Mouse (Mus musculus): ENCODE data around the gene Pcdh9. TPM values are rescaled to one million over a fixed set of nuclear protein-coding genes. Genes with fewer than 3 reads are reported as not detected.
A peak's percentile ranks its signal among the peaks of the same experiment; 100 is the strongest.

The Pcdh9 gene
- total RNA-seq, 2 experiments from 2014 or later = 156 to 203 TPM

DNA sequence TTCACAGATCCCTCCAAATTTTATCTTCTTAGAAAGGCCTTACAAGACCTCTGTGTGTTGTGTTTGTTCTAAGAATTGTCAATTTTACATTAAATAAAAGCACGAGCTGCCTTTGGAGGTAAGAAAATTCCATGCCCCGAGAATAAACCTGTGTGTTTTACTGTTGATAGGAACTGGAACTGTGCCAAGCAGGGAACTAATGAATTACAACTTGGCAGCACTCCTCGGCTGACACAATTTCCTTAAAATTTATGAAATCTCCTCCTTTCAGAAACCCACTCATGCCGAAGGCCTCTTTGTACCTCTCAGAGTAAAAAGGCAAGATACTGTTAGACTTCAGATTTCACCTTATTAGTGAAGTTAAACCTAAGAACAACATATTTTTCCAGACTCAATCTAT is 72.9 kb downstream of the Pcdh9 start:
- DNase-seq (ENCODE audit: extremely low spot score in 1 of 2, low spot score in 1 of 2) = no peak

DNA sequence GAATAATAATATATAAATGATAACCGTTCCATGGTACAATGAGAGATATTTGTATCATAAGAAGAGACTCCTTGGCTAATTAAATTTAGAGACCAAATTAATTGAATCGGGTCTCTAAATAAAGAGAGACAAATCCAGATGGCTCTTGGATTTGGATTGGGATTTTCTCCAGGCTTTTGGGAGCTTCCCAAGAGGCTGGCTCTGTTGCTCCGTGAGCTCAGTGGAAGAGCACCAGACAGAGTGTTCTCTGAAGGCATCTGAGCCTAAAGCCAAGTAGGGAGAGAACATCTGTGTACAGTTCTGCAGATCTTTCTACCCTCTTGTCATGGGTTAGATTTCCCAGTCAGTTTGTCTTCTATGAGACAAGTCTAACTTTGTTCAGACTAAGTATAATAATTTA is 95.9 kb downstream of the Pcdh9 start:
- peak in 1 of 2 experiments; percentile 19 for DNase-seq (ENCODE audit: extremely low spot score in 1 of 2, low spot score in 1 of 2)

DNA sequence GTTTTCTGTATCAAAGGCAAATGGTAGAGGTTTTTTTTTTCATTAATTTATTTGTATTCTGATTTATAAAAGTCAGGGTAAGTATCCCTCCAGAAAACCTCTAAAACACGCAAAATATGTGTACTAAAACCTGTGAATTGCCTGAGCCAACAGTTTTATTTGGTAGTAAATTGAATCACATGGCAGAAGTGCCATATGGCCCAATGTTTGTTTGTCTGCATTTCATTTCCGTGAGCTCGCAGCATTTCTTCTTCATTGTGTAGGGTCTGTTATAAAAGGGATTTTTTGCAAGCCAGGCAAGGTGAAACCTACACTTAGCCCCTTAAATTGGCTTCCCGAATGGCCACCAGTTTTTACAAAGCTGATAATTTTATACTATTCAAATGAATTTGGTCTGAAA is 104.2 kb downstream of the Pcdh9 start:
- DNase-seq (ENCODE audit: extremely low spot score in 1 of 2, low spot score in 1 of 2) = no peak

DNA sequence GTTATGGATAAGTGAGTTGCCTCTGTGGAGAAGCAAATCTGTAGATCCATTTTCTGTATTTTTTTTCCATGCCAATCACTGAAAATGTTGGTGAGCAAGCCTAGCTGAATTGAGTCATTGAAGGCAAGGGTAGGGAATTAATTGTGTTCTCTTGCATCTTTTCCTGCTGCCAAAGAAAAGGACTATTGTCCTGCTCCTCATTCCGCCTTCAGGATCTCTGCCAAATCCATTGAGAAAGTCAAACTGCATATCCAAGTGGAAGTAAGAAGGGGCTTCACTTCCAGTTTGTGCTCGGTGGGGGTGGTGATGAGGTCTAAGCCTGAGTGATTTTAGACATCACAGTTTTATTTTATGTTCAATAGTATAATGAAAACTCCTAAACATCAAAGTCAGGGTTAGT is 105.4 kb downstream of the Pcdh9 start:
- no peak for DNase-seq (ENCODE audit: extremely low spot score in 1 of 2, low spot score in 1 of 2)

DNA sequence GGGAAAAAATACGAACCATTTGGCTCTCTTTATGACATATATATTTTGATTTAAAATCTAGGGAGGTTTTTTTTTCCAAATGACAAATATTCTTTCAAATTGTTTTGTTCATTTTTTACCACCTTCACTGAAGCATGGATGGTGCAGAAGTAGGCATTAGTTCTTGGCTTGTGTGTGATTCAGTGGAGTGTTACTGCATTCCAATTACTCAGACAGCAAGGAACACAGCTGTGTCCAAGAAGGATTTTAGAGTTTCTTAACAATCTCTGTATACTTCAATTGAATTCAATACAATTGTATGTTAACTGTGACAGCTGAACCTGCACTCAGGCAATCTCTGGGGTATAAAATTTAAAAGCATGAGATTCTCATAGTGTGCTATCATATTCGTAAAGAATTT is 127.6 kb downstream of the Pcdh9 start:
- no peak for DNase-seq (ENCODE audit: extremely low spot score in 1 of 2, low spot score in 1 of 2)

DNA sequence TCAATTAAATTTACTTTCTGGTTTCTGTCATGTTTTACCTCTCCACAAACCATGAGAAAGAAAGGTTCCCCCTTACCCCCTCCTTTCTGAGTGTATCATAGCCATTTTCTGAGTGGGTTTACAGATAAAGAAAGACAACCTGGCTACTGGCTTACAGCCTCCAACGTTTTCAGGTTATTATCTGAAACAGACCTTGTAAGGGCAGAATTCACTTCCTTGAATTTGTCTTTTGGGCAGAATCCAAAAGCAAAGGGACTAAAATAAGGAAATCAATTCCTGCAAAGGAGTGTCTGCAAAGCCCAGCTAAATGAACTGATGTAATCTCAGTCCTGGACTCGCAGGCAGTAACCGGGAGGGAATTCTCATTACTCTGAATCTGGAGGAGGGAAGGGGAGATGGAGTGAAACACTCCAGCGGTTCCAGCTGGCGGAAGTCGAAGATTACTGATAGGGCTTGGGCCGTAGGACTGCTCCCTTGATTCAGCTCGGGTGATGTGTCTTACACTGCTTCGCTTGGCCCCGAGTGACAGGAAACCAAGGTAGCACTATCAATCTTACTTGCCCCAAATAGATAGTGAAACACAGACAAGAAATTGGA is 156.3 kb downstream of the Pcdh9 start:
- DNase-seq (ENCODE audit: extremely low spot score in 1 of 2, low spot score in 1 of 2) = no peak

DNA sequence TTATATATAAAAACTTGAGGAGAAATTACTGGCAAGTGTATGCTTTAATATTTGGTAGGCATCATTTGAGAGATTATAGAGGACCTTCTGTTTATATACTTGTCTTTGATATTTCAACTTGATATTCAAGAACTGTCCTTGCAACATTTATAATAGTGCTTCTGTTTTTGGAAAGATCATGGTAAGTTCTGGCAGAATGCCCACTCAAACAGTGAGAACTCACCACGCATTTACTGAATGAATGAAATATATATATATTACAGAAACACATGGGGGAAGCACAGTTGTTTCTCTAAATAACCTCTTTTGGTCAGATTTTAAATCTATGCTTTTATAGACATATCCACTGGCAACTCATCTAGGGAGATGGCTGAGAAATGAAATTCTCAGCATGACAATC is 164.7 kb downstream of the Pcdh9 start:
- DNase-seq (ENCODE audit: extremely low spot score in 1 of 2, low spot score in 1 of 2) = no peak

DNA sequence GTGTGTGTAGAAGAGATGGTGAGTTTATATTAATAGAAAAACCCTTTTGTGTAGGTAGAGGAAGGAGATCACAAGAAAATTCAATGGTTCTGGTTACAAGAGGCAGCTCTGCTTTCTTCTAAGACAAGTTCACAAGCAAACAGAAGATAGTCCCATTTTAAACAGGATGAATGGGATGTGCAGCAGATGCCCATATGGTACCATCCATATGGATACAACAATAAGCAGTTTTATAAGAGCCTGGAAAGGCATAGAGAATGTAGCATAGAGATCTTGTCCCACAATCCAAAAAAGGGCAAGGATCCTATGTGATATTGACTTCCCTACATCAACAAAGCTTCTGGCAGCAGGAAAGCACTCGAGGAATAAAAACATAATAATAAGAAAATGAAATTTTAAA is 171.3 kb downstream of the Pcdh9 start:
- DNase-seq (ENCODE audit: extremely low spot score in 1 of 2, low spot score in 1 of 2) = no peak

DNA sequence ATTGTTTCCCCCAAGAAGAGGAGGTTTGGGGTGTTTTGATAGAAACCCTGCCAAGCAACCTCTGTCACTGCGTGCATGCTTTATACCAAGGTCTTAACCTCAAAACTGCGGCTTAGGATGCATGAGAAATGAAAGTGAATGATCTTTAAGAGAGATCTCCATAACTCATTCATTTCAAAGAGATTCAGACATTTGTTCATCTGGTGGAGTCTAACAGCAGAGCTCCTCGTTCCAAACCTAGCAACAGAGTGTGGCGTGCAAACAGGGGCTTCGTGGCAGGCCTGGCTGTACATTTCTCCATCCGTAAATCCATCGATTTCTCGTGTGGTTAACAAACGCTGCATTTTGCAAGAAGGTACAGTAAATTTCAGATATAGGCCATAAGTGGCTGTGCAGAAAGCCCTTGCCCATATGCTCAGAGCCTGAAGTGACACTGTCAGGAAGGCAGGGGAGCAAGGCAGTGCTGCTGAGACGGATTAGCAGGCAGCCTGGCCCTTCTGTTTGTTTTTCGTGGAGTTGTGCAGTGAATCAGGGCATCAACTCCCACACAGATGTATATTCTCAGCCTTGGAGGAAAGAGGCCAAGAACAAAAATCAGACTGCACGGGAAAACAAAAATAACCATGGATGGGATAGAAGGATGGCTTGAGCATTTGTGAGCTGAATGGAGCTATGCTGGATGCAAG is 177.1 kb downstream of the Pcdh9 start:
- DNase-seq (ENCODE audit: extremely low spot score in 1 of 2, low spot score in 1 of 2) = no peak

DNA sequence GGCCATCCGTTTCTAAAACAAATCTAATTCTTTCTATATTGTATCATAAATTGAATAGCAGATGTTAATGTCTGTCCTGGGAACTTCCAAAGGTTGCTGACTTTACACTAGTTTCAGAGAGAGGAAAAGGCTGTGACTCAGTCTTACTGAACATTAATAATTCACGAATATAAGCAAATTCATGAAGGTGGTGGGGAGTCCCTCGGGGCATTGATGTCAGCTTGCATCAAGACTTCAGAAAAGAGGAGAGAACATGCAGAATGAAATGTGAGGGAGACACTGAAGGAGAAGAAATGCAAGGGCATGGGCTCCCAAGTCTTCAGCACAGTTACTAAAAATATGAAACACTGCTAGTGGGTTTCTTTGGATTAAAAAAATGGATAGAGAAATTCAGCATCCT is 181.8 kb downstream of the Pcdh9 start:
- no peak for DNase-seq (ENCODE audit: extremely low spot score in 1 of 2, low spot score in 1 of 2)

DNA sequence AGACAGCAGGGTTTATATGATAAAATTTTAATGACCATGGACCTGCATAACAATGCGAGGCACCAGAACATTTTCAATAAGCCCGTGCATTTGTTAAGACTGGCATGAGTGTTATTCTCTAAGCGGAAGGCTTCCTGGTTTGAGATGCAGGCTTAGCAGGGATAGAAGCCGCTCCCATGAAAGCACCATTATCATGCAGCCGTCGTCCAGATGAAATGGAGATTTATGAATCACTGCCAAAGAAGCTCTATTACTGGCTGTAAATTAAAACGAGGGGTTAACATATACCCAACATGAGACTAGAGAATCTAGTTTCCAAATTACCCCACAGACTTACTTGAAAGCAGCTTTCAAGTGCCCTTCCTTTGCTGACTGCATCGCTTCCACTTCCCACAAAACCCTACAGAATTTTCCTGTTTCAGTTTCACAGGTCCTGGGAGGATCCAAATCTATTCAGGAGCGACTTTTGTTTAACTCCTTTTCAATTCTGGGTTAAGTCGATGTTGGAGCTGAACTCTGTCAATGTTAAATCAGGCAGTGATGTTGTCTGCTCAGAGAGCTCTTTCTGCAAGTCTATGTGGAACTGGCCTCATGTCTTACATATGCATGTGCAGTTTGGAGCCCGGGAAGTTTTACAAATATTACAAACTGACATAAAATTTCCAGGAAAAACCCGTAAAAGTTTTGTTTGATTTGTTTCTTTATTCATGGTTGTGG is 188.9 kb downstream of the Pcdh9 start:
- no peak for DNase-seq (ENCODE audit: extremely low spot score in 1 of 2, low spot score in 1 of 2)

DNA sequence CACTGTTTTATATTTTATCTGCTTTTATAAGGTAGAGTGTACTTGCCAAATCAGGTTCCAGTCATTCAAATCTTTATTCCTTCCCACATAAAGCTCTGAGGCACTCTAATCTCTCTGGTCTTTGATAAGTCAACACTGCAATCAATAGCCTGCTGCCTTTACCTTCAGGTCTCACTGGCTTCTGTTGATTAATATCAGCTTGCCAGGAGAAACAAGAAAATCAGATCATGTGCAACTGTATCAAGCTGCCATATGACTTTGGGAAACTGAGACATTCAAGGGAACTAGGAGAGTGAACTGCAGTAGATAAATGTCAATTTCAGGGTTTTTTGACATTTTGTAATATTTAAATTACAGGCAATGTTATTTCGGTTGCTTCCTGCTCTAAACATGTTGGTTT is 189.6 kb downstream of the Pcdh9 start:
- DNase-seq (ENCODE audit: extremely low spot score in 1 of 2, low spot score in 1 of 2) = no peak

DNA sequence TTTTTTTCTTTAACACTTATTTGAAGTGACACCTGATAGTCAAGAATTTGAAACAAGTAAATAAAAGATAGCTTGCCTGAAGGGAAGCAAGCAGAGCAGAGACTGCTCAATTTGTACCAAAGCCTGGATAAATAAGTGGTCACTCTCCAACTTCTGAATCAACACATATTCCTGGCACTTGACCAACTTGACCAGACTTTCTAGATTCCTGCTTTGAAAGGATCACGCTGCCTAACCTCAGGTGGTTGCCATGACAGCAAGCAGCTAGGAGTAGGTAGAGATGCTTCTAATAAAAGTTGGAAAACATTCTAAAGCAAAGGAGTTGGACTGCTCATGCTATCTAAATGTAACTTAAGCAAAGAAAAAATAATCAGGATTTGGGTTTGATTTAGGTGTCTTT is 205.8 kb downstream of the Pcdh9 start:
- no peak for DNase-seq (ENCODE audit: extremely low spot score in 1 of 2, low spot score in 1 of 2)

DNA sequence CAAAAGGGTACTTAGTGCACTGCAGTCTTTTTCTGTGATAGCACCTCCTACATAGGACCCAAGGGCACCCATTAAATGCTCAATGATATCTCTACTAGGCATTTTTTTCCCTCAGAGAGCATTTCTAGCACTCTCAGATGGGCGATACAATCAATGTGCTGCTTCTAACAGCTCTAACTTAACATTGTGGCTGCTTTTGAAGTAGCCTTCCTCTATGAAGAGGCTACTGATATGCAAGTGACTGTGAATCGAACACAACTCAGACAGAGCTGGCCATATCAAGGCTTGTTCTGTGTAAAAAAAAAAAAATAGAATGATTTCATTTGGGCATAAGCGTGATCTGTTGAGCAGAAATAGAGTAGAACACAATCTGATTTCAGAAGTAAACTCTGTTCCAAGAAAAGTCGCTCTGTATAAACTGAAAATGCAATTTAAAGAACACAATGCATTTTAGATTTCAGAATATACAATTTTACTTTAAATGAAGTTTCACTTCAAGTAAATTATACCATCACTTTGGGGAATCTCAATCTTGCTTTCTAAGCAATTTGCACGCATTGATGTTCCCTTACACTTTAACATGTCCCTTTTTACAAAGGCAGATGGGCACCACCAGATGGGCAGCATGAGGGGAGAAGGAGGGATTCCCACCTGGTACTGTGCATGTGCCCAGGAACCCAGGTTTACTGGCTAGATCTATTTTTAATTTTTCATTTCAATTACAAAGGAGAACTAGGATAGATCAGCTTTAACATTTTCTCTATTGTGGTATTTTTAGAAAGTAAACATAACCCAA is 215.0 kb downstream of the Pcdh9 start:
- DNase-seq (ENCODE audit: extremely low spot score in 1 of 2, low spot score in 1 of 2) = peak in 1 of 2 experiments; percentile 54

DNA sequence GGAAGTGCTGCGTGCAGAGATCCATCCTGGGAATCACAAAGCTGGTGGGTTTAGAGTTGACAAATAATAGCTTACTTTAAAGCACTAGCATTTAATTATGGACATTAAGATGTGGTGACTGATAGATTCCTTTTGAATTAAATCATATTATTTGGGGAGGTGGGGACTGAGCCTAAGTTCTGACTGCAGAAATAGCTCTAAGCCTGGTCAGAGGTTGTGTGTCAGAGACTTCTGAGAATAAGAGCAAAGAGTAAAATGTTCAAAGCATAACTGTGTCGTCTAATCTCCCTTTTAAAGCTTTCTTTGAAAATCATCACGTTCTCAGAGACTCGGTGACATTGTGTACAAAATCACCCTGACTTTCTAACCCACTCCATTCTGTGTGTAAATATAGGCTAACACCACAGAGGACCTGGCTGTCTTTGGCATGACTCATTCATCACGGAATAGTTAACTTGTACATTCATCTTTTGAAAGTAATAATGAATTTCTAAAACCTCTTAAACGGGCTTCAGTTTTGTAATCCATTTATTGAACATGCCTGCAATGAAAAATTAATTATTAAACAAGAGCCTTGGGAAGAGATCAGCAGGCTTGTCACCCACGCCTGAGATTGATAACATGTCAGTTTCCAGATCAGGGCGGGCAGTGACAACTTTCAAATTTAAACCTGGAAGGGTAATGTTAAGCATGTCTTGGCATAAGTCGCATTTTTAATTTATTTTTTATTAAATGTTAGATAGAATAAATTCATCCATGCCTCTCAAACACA is 236.3 kb downstream of the Pcdh9 start:
- DNase-seq (ENCODE audit: extremely low spot score in 1 of 2, low spot score in 1 of 2) = no peak

DNA sequence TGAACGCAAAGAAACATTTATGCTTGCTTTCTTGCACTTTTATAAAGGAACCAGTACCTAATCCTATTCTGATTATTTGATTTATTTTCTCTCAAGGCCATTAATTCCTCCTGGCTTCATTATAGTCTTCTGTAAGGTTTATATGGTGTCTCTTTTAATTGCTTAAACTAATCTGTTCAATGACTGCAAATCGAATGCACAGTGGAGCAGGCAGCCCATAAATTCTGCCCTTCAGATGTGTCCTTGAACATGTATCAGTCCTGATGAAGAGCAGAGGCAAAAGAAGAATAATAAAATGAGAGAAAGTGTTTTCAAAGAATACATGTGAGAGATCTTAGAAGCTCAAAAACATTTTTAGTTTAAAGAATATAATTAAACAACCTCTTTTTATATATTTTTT is 263.2 kb downstream of the Pcdh9 start:
- no peak for DNase-seq (ENCODE audit: extremely low spot score in 1 of 2, low spot score in 1 of 2)

DNA sequence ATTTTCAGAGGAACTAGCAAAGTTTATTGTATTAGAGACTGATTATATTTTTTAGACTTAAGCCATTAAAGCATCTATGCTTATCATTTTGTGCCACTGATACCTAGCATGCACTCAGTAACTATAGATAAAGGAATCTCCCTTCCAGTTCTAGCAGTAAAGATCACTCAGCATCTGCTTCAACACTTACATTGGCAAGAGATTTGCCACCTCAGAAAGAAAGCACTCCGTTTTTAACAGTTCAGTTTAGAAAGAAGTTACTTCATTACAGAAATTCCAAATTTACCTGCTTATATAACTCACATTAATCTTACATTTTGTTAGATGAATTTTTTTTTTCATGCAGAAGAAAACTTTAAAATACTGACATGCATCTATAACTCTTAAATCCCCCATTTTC is 266.3 kb downstream of the Pcdh9 start:
- no peak for DNase-seq (ENCODE audit: extremely low spot score in 1 of 2, low spot score in 1 of 2)

DNA sequence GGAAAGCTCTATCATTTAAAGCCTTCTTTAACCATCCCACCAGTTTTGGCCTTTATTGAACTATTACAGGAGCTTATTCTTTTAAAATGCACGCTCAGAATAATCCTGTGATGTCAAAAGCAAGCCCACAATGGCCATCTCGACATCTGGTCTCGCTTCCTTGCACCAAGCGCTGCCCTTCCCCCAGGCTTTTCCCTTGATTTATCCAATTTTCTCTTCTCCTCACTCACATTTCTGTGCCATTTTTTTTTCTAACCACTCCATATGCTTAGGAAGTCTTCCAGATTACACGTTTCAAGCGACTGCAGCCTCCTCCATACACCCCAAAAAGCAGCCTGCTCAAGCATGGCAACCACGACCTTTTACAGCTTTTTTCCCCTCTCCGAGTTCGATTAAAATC is 269.3 kb downstream of the Pcdh9 start:
- DNase-seq (ENCODE audit: extremely low spot score in 1 of 2, low spot score in 1 of 2) = peak in 1 of 2 experiments; percentile 17

DNA sequence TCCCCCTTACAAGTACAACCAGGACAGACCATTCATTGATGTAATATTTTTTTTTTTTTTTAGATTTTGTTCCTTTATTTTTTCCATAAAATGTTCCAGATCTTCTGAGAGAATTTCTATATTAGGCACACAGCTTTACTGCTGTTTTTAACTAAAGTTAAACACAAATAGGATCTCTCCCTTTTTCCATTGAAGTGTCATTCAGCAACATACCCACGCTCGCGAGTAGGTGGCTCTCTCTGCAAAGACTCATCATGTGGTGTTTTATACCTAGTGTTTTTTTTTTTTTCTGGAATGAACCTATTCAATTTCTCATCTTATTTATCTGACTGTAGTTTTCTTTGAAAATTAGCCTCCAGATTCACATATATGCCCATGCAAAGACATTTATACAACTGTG is 282.9 kb downstream of the Pcdh9 start:
- no peak for DNase-seq (ENCODE audit: extremely low spot score in 1 of 2, low spot score in 1 of 2)

DNA sequence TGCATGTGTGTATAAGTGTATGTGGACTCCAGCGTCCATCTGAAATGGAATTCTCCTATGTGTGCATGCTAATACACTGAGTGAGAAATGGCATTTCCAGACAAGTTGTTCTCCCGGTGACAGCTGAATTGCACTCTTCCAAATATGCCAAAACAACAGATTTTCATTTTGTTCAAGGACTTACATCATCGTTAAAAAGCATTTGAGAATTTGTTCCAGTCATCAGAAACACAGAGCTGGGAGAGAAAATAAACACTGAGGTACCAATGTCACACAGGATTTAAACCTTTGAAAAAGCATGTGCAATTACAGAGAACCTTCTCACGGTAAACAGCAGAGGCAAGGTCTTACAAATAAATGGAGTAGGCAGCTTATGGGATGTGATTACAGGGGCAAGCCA is 290.5 kb downstream of the Pcdh9 start:
- DNase-seq (ENCODE audit: extremely low spot score in 1 of 2, low spot score in 1 of 2) = no peak
